Mouse (Mus musculus) limb, embryonic 13.5 days (tissue): ENCODE results near the gene Gm28038. TPM values are rescaled to one million over a fixed set of nuclear protein-coding genes. Genes with fewer than 3 reads are reported as not detected.

Experiments
- ATAC-seq: fragments of 200-750 bp; cut with Nextera tagmentation; 2 replicates; pipeline ENCODE4 v1.8.0; 2017; ENCODE audit warnings: low read depth, moderate number of reproducible peaks, moderate TSS enrichment; ENCODE audit not compliant: low FRiP score
- H3K27ac ChIP-seq: fragments of 300-500 bp; sonication (generic); 2 replicates; pipeline ENCODE4 v1.5.1; 2015; ENCODE audit warnings: inconsistent platforms, mild to moderate bottlenecking, moderate library complexity
- H3K27me3 ChIP-seq: fragments of 300-500 bp; sonication (generic); 2 replicates; pipeline ENCODE4 v1.6.1; 2015; ENCODE audit warnings: mild to moderate bottlenecking, inconsistent platforms
- H3K36me3 ChIP-seq: fragments of 300-500 bp; sonication (generic); 2 replicates; pipeline ENCODE4 v1.6.1; 2015; ENCODE audit warnings: inconsistent platforms, mild to moderate bottlenecking, moderate library complexity
- H3K4me1 ChIP-seq: fragments of 300-500 bp; sonication (generic); 2 replicates; pipeline ENCODE4 v1.6.1; 2015; ENCODE audit warnings: inconsistent platforms
- H3K4me2 ChIP-seq: fragments of 300-500 bp; sonication (generic); replicated peaks from 2 replicates; pipeline ENCODE4 v1.6.1; 2015; ENCODE audit warnings: inconsistent platforms, mild to moderate bottlenecking, moderate library complexity
- H3K4me3 ChIP-seq: fragments of 300-500 bp; sonication (generic); 2 replicates; pipeline ENCODE4 v1.5.1; 2015; ENCODE audit warnings: moderate library complexity, mild to moderate bottlenecking, inconsistent platforms
- H3K9ac ChIP-seq: fragments of 300-500 bp; sonication (generic); 2 replicates; pipeline ENCODE4 v1.6.1; 2015; ENCODE audit warnings: mild to moderate bottlenecking, inconsistent platforms
- H3K9me3 ChIP-seq: fragments of 300-500 bp; sonication (generic); 2 replicates; pipeline ENCODE4 v1.6.1; 2016; ENCODE audit warnings: inconsistent platforms
- WGBS: fragments of 180-500 bp; shearing (Covaris S2); methylation state at CpG from one replicate; pipeline ENCODE4 v1.1.7; 2015; 5-methylcytosine and 5-hydroxymethylcytosine counted together
- polyA plus RNA-seq: library from polyadenylated mRNA; unstranded; fragments of >200 nt; fragmentation: Nextera tagmentation; extraction: Ambion mirVana; gene quantifications from 2 replicates; pipeline ENCODE4 v1.2.1, GENCODE M21; 2015

Gm28038 gene
- polyA plus RNA-seq, 1 experiment from 2014 or later: not detected

GRCm38 (mm10) chr2:30342544-30342943, 61.7 kb downstream of the Gm28038 start:
- Histone ChIP-seq H3K4me2 (no peak overlapping the region), H3K36me3 (peaks cover 98% of the 10 kb centered on the region), H3K27me3 (no peaks in the 10 kb centered on the region), H3K9me3 (no peaks in the 10 kb centered on the region), H3K27ac (no peak overlapping the region), H3K9ac (no peak overlapping the region), H3K4me1 (peaks cover 3% of the 10 kb centered on the region; the same call in 1 of the 2 replicates), H3K4me3 (no peak overlapping the region)
- 91% methylated on average over 7 of the region's 7 CpGs for WGBS
- ATAC-seq: no peak

GRCm38 (mm10) chr2:30343601-30344137, 62.8 kb downstream of the Gm28038 start:
- Histone ChIP-seq H3K36me3 (peaks cover 100% of the 10 kb centered on the region), H3K4me3 (no peak overlapping the region), H3K27ac (no peak overlapping the region), H3K4me2 (no peak overlapping the region), H3K9ac (no peak overlapping the region), H3K9me3 (no peaks in the 10 kb centered on the region), H3K27me3 (no peaks in the 10 kb centered on the region), H3K4me1 (peaks cover 3% of the 10 kb centered on the region; the same call in 1 of the 2 replicates)
- ATAC-seq: no peak
- 79% methylated on average over 14 of the region's 14 CpGs for WGBS

GRCm38 (mm10) chr2:30345971-30346676, 65.3 kb downstream of the Gm28038 start:
- ATAC-seq: no peak
- Histone ChIP-seq H3K9me3 (no peaks in the 10 kb centered on the region), H3K9ac (no peak overlapping the region), H3K27ac (no peak overlapping the region), H3K4me1 (peaks cover 3% of the 10 kb centered on the region; the same call in 1 of the 2 replicates), H3K36me3 (peaks cover 100% of the 10 kb centered on the region), H3K4me2 (no peak overlapping the region), H3K27me3 (no peaks in the 10 kb centered on the region), H3K4me3 (no peak overlapping the region)
- 90% methylated on average over 7 of the region's 7 CpGs for WGBS

- ATAC-seq: no peak
- Histone ChIP-seq H3K4me2 (no peak overlapping the region), H3K27ac (no peak overlapping the region), H3K9ac (no peak overlapping the region), H3K27me3 (no peaks in the 10 kb centered on the region), H3K36me3 (peaks cover 92% of the 10 kb centered on the region), H3K4me1 (no peaks in the 10 kb centered on the region), H3K4me3 (no peak overlapping the region), H3K9me3 (no peaks in the 10 kb centered on the region)
- WGBS: 81% methylated on average over 6 of the region's 6 CpGs
Measured at GRCm38 (mm10) chr2:30349196-30349595, 68.4 kb downstream of the Gm28038 start.

Other genes with a start within 250 kb of the Gm28038 start
- gene Wdr34, start 232.2 kb upstream of the Gm28038 start, polyA plus RNA-seq: 40.4 and 42.5 TPM in 2 replicates
- 514 and 554 TPM in 2 replicates for gene Set, start 223.7 kb upstream of the Gm28038 start, polyA plus RNA-seq
- 8.6 and 10.0 TPM in 2 replicates for gene Pkn3, start 203.4 kb upstream of the Gm28038 start, polyA plus RNA-seq
- gene Zdhhc12, start 187.4 kb upstream of the Gm28038 start, polyA plus RNA-seq: 25.3 and 27.9 TPM in 2 replicates
- gene Zer1, start 156.5 kb upstream of the Gm28038 start, polyA plus RNA-seq: 11.2 and 12.5 TPM in 2 replicates
- gene Tbc1d13, start 147.3 kb upstream of the Gm28038 start, polyA plus RNA-seq: 10.1 and 10.7 TPM in 2 replicates
- gene Endog, start 109.5 kb upstream of the Gm28038 start, polyA plus RNA-seq: 17.2 and 19.2 TPM in 2 replicates
- gene Spout1, start 102.6 kb upstream of the Gm28038 start, polyA plus RNA-seq: 87.8 and 96.7 TPM in 2 replicates
- gene Kyat1, start 75.2 kb upstream of the Gm28038 start, polyA plus RNA-seq: 7.8 and 8.1 TPM in 2 replicates
- gene Lrrc8a, start 43.3 kb upstream of the Gm28038 start, polyA plus RNA-seq: 49.1 and 51.6 TPM in 2 replicates
- gene Gm28035, start 40.5 kb upstream of the Gm28038 start, polyA plus RNA-seq: 0.22 TPM in 1 of 2 replicates, not detected in the other
- gene Phyhd1, start 14.8 kb upstream of the Gm28038 start, polyA plus RNA-seq: 4.1 and 4.5 TPM in 2 replicates
- gene Dolk, start 5.3 kb downstream of the Gm28038 start, polyA plus RNA-seq: 30.8 and 32.0 TPM in 2 replicates
- gene Nup188, start 5.4 kb downstream of the Gm28038 start, polyA plus RNA-seq: 33.7 and 41.2 TPM in 2 replicates
- gene Sh3glb2, start 78.3 kb downstream of the Gm28038 start, polyA plus RNA-seq: 82.7 and 85.0 TPM in 2 replicates
- 24.3 and 26.6 TPM in 2 replicates for gene Miga2, start 83.2 kb downstream of the Gm28038 start, polyA plus RNA-seq
- gene Dolpp1, start 111.2 kb downstream of the Gm28038 start, polyA plus RNA-seq: 33.1 and 33.5 TPM in 2 replicates
- 28.0 and 31.1 TPM in 2 replicates for gene Crat, start 134.8 kb downstream of the Gm28038 start, polyA plus RNA-seq
- 144 and 150 TPM in 2 replicates for gene Ptpa, start 135.0 kb downstream of the Gm28038 start, polyA plus RNA-seq
- gene Ier5l, start 193.2 kb downstream of the Gm28038 start, polyA plus RNA-seq: 2.9 and 3.0 TPM in 2 replicates